Mouse (Mus musculus) small intestine, adult 2 months (tissue): ENCODE results near the gene Ak9. TPM values are rescaled to one million over a fixed set of nuclear protein-coding genes. Genes with fewer than 3 reads are reported as not detected.
"Not testable (repeated sequence)": the region's sequence is repeated elsewhere in the genome, so short reads cannot be mapped to it uniquely, and the experiment has no call there.

Source experiments
- H3K27ac ChIP-seq: fragments of 200-500 bp; 2 replicates; pipeline ENCODE4 v1.5.1; 2012; ENCODE audit warnings: low read depth, low read length, control low read depth, inconsistent platforms; ENCODE audit not compliant: insufficient read depth
- H3K27me3 ChIP-seq: fragments of 200-500 bp; 2 replicates; pipeline ENCODE4 v1.6.1; 2012; ENCODE audit warnings: mild to moderate bottlenecking, moderate library complexity, low read length, inconsistent platforms; ENCODE audit not compliant: control insufficient read depth, insufficient read depth
- H3K36me3 ChIP-seq: fragments of 200-500 bp; 2 replicates; pipeline ENCODE4 v1.6.1; 2012; ENCODE audit warnings: mild to moderate bottlenecking, low read length, control low read depth, inconsistent platforms; ENCODE audit not compliant: control insufficient read depth, insufficient read depth
- H3K4me1 ChIP-seq: fragments of 200-500 bp; 2 replicates; pipeline ENCODE4 v1.6.1; 2012; ENCODE audit warnings: low read length, inconsistent platforms, mixed read lengths; ENCODE audit not compliant: control insufficient read depth, insufficient read depth, insufficient read length
- H3K4me3 ChIP-seq: fragments of 200-500 bp; 2 replicates; pipeline ENCODE4 v1.5.1; 2012; ENCODE audit warnings: low read depth, mild to moderate bottlenecking, control low read depth, inconsistent platforms, low read length, moderate library complexity
- CTCF ChIP-seq: fragments of 200-500 bp; IDR thresholded peaks from 2 replicates; pipeline ENCODE4 v1.5.1; 2012; ENCODE audit warnings: low read depth, mild to moderate bottlenecking, control low read depth, inconsistent platforms, low read length, moderate library complexity, mixed read lengths; ENCODE audit not compliant: insufficient replicate concordance, insufficient read length; ENCODE audit errors: extremely low read depth
- POLR2A ChIP-seq: fragments of 200-500 bp; IDR thresholded peaks from 2 replicates; pipeline ENCODE4 v1.6.1; 2012; ENCODE audit warnings: low read depth, mild to moderate bottlenecking, control low read depth, inconsistent platforms, low read length, moderate library complexity
- WGBS: fragments of 180-500 bp; shearing (Covaris S2); methylation state at CpG from one replicate; pipeline ENCODE4 v1.1.7; 2018; 5-methylcytosine and 5-hydroxymethylcytosine counted together
- polyA plus RNA-seq: library from polyadenylated mRNA; depleted of rRNA; stranded (reverse); fragments of >200 nt; gene quantifications from 2 replicates; pipeline ENCODE4 v1.2.3, GENCODE M21; 2012

Ak9 gene
- polyA plus RNA-seq, 1 experiment: not detected

DNA sequence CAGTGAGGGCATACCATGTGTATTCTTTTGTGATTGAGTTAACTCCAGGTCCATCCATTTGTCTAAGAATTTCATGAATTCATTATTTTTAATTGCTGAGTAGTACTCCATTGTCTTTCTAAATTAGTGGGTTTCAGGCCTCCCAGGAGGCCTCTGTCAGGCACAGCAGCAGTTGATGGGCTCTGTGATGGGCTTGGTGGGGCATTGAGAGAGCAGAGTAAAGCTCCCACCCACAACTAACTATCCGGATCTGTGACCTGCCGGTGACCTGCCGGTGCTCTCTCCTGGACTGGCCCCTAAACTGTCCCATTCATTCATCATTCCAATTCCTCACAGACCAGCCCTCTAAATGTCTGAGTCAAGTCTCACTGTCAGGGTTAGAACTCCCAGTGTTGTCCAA is 97.3 kb downstream of the Ak9 start:
- H3K27me3 ChIP-seq: no peaks in the 10 kb centered on the region
- no peak overlapping the region for H3K4me3 ChIP-seq
- H3K27ac ChIP-seq: no peak overlapping the region
- TF ChIP-seq CTCF (no peak), POLR2A (no peak)
- H3K4me1 ChIP-seq: no peaks in the 10 kb centered on the region
- 92% methylated on average over 3 of the region's 3 CpGs for WGBS
- no peaks in the 10 kb centered on the region for H3K36me3 ChIP-seq

DNA sequence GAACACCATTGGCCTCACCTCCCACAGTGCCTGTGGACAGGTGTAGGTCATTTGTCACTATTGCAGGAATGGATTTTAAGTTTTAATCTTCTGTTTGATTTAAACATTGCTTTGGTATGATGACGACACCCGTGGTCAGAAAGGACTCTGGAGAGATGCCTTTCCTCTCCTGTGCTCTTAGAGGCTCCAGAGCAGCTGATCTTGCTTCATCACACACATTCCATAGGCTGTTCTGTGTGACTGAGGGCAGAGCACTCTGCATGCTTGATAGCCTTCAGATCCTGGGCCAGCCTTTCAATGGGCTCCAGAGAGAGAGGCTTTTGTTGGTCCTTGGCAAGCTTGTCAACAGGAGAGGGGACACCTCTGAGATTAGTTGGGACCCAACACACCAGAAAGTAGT is 99.6 kb downstream of the Ak9 start:
- H3K4me1 ChIP-seq: no peaks in the 10 kb centered on the region
- no peak overlapping the region for H3K27ac ChIP-seq
- WGBS: 41% methylated on average over 2 of the region's 2 CpGs
- H3K27me3 ChIP-seq: no peaks in the 10 kb centered on the region
- H3K36me3 ChIP-seq: no peaks in the 10 kb centered on the region
- no peak overlapping the region for H3K4me3 ChIP-seq
- TF ChIP-seq CTCF (no peak), POLR2A (no peak)

DNA sequence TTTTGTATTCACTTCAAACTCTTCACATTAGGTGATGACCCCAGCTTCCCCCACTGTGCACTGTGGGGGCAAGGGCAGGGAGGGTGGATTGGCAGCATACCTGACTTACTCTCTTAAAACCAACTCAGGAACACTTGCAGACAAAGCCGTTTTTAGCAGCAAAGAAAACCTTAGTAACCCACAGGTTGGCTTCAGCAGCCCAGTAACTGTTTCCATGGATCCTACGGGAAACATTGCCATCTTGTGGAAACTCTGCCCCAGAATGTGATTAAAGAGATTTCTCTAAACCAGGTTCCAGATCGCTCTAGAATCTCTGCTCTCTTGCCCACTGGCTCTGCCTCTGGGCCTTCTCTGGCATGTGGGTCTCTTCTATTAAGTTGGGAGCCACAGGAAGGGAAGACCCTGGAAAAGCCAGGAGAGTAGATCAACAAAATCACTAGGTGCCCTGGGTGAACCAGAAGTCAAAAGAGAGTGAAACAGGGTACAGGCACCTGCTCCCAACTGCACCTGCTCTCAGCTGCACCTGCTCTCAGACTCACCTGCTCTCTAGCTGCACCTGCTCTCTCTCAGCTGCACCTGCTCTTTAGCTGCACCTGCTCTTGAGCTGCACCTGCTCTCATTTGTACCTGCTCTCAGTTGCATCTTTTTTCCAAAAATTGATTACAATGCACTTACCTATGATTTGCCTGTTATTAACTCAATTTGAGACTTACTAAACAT is 100.3 kb downstream of the Ak9 start:
- H3K4me3 ChIP-seq: no peak overlapping the region
- WGBS: 48% methylated on average over 3 of the region's 3 CpGs

DNA sequence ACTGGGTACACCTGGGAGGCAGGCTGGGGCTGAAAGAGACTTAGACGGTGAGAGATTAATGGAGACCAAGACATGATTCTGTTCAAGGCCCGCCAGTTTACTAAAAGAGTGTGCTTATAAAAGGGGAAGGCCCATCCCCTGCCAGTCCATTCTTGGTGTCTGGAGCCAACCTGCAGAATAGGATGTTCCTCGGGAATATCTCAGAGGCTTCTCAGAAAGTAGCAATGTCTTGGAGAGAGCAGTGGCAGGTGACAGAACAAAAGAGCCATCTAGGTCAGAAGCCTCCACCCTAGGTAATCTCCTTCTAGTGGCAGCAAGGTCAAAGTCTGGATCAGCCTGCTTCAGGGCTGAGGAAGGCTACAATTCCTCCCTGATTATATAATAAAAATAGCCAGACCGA is 106.4 kb downstream of the Ak9 start:
- H3K27ac ChIP-seq, H3K4me3 ChIP-seq, H3K4me1 ChIP-seq, H3K27me3 ChIP-seq, H3K36me3 ChIP-seq: not testable (repeated sequence)
- WGBS: 92% methylated on average over 4 of the region's 4 CpGs

More for the DNA sequence above, 100.3 kb downstream of the Ak9 start:
- no peak overlapping the region for H3K27ac ChIP-seq
- no peak for TF ChIP-seq POLR2A
- no peak for TF ChIP-seq CTCF
- no peaks in the 10 kb centered on the region for H3K27me3 ChIP-seq
- no peaks in the 10 kb centered on the region for H3K4me1 ChIP-seq
- no peaks in the 10 kb centered on the region for H3K36me3 ChIP-seq

DNA sequence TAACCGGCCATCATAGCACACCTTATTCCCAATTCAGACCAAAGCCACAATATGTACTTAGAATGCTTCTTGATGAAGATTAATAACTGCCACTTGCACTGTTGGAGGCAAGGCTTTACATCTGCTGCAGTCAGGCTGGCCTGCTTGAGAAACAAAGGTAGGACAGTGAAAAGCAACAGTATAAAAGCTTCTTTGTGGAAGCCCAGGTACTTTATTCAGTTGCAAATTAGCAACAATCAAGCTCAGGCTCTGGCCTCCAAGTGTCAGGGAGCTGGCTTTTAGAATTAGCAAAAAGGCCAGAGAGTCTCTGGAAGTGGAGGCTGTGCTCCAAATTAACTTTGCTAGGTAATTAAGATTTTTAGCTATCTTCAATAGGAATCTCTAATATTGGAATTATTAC is 107.0 kb downstream of the Ak9 start:
- H3K4me1 ChIP-seq, H3K27ac ChIP-seq, H3K27me3 ChIP-seq, H3K4me3 ChIP-seq, H3K36me3 ChIP-seq: not testable (repeated sequence)
- WGBS: 98% methylated on average over 1 of the region's 1 CpGs

DNA sequence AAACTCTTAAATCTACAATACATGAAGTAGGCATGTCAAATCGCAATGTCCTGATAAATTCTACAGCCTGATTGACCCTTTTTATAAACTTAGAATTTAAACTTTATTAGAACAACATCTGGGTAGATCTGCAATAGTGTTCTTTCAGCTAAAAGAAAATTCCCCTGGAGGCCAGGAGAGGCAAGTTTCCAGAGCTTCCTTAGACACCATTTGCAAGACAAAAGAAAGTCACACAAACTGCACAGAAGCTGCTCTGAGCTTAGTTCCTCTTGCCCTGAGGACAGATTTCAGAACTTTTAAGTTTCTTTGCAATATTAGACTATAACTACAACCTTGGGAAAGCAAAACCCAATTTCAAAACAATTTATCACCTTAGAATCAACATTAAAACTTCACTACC is 109.7 kb downstream of the Ak9 start:
- H3K36me3 ChIP-seq, H3K4me3 ChIP-seq, H3K27me3 ChIP-seq, H3K4me1 ChIP-seq, H3K27ac ChIP-seq: not testable (repeated sequence)
- 90% methylated on average over 1 of the region's 1 CpGs for WGBS

DNA sequence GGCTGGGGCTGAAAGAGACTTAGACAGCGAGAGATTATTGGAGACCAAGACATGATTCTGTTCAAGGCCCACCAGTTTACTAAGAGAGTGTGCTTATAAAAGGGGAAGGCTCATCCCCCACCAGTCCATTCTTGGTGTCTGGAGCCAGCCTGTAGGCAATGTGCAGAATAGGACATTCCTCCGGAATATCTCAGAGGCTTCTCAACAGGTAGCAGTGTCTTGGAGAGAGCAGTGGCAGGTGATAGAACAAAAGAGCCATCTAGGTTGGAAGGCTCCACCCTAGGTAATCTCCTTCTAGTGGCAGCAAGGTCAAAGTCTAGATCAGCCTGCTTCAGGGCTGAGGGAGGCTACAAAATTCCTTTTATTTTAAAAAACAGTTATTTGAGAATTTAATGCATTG is 111.6 kb downstream of the Ak9 start:
- WGBS: 84% methylated on average over 2 of the region's 2 CpGs
- H3K4me1 ChIP-seq, H3K27me3 ChIP-seq, H3K36me3 ChIP-seq, H3K4me3 ChIP-seq, H3K27ac ChIP-seq: not testable (repeated sequence)

DNA sequence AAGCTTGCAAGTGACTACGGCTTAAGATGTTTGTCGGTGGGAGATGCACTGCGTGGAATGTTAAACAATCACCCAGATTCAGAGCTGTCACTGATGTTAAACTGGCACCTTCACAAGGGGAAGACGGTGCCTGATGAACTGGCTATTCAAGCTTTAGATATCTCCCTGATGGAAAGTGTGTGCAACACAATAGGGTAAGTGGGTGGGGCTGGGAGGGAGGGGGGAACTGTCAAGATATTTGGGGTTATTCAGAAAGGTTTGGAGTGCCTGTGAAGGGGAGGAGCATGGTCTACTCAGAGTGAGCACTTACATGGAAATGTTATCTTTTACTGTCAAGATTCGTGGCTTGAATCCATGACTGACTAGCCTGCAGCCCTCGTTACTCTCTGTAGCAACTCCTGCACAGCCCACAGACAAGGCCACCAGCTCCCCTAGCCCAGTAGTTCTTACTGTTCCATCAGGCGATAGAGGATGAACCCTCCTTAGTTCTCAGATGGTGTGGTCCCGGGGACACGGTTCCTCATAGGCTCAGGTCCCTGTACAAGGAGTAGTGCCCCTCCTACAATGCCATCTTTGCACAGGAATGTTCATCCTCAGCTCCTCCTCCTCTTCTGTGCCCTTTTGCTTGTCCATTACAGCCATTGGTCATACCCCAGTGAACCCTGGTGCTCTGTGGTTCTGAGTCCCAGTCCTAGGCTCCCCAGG is 116.9 kb downstream of the Ak9 start:
- H3K27me3 ChIP-seq: no peaks in the 10 kb centered on the region
- H3K4me1 ChIP-seq: no peaks in the 10 kb centered on the region
- TF ChIP-seq CTCF (no peak), POLR2A (no peak)
- 62% methylated on average over 9 of the region's 9 CpGs for WGBS
- no peak overlapping the region for H3K4me3 ChIP-seq
- no peak overlapping the region for H3K27ac ChIP-seq
- H3K36me3 ChIP-seq: no peaks in the 10 kb centered on the region
